Mouse (Mus musculus): ENCODE measurements around the gene Armc5. TPM values are rescaled to one million over a fixed set of nuclear protein-coding genes. Genes with fewer than 3 reads are reported as not detected.

Armc5 gene
- total RNA-seq, 2 experiments from 2014 or later: 17.0 to 18.8 TPM

- peak; percentile 62 for DNase-seq
Measured at GRCm38 (mm10) chr7:128246496-128247391, 9.6 kb downstream of the Armc5 start, which contains the start of gene Tgfb1i1. Gene Tgfb1i1, plus strand, starts transcription at chr7:128246812.

GRCm38 (mm10) chr7:128247443-128247842 is 10.3 kb downstream of the Armc5 start:
- DNase-seq: peak; percentile 88

GRCm38 (mm10) chr7:128248081-128249042 is 11.2 kb downstream of the Armc5 start:
- no peak for DNase-seq

GRCm38 (mm10) chr7:128249998-128250397 is 12.9 kb downstream of the Armc5 start:
- DNase-seq: no peak

- DNase-seq: no peak
Measured at GRCm38 (mm10) chr7:128251946-128252345, 14.8 kb downstream of the Armc5 start.

GRCm38 (mm10) chr7:128252609-128253008 is 15.5 kb downstream of the Armc5 start:
- DNase-seq: no peak

GRCm38 (mm10) chr7:128254978-128255377 is 17.8 kb downstream of the Armc5 start:
- DNase-seq: no peak

- DNase-seq: no peak
Measured at GRCm38 (mm10) chr7:128255757-128256156, 18.6 kb downstream of the Armc5 start.

GRCm38 (mm10) chr7:128256783-128257334 is 19.7 kb downstream of the Armc5 start:
- DNase-seq: peak; percentile 50

- no peak for DNase-seq
Measured at GRCm38 (mm10) chr7:128265411-128265810, 28.3 kb downstream of the Armc5 start, which contains the start of gene Slc5a2. Gene Slc5a2, plus strand, starts transcription at chr7:128265657.

- DNase-seq: no peak
Measured at GRCm38 (mm10) chr7:128266056-128266455, 28.9 kb downstream of the Armc5 start.

GRCm38 (mm10) chr7:128267391-128267790 is 30.2 kb downstream of the Armc5 start:
- DNase-seq: no peak

- no peak for DNase-seq
Measured at GRCm38 (mm10) chr7:128267813-128268212, 30.7 kb downstream of the Armc5 start.

- no peak for DNase-seq
Measured at GRCm38 (mm10) chr7:128270431-128270850, 33.3 kb downstream of the Armc5 start.

GRCm38 (mm10) chr7:128271496-128271895 is 34.4 kb downstream of the Armc5 start:
- DNase-seq: no peak

GRCm38 (mm10) chr7:128276051-128276450 is 38.9 kb downstream of the Armc5 start:
- no peak for DNase-seq

GRCm38 (mm10) chr7:128279750-128280149 is 42.6 kb downstream of the Armc5 start:
- no peak for DNase-seq

GRCm38 (mm10) chr7:128281765-128282164 is 44.6 kb downstream of the Armc5 start:
- no peak for DNase-seq

GRCm38 (mm10) chr7:128282532-128283244 is 45.5 kb downstream of the Armc5 start:
- no peak for DNase-seq

- DNase-seq: no peak
Measured at GRCm38 (mm10) chr7:128284047-128284446, 46.9 kb downstream of the Armc5 start.

GRCm38 (mm10) chr7:128285060-128285459 is 47.9 kb downstream of the Armc5 start:
- peak; percentile 41 for DNase-seq

Data from adrenal gland, postnatal 10 days (tissue).